Mouse (Mus musculus) stomach, embryonic 14.5 days (tissue): ENCODE results near the gene Cnst. TPM values are rescaled to one million over a fixed set of nuclear protein-coding genes. Genes with fewer than 3 reads are reported as not detected.
"Not testable (repeated sequence)": the region's sequence is repeated elsewhere in the genome, so short reads cannot be mapped to it uniquely, and the experiment has no call there.

Source experiments
- ATAC-seq: fragments of 200-750 bp; cut with Nextera tagmentation; 2 replicates; pipeline ENCODE4 v1.8.0; 2017; ENCODE audit warnings: low read depth, moderate TSS enrichment; ENCODE audit not compliant: insufficient number of reproducible peaks, insufficient read depth, low FRiP score
- H3K27ac ChIP-seq: fragments of 300-500 bp; sonication (generic); 2 replicates; pipeline ENCODE4 v1.5.1; 2014; ENCODE audit warnings: mild to moderate bottlenecking, low read length, moderate library complexity, mixed read lengths
- H3K27me3 ChIP-seq: fragments of 300-500 bp; sonication (generic); 2 replicates; pipeline ENCODE4 v1.6.1; 2014; ENCODE audit warnings: low read length, control low read depth, mixed read lengths; ENCODE audit not compliant: control insufficient read depth, insufficient read depth
- H3K36me3 ChIP-seq: fragments of 300-500 bp; sonication (generic); 2 replicates; pipeline ENCODE4 v1.6.1; 2014; ENCODE audit warnings: mild to moderate bottlenecking, control low read depth, low read length, moderate library complexity, mixed read lengths; ENCODE audit not compliant: control insufficient read depth, insufficient read depth
- H3K4me1 ChIP-seq: fragments of 300-500 bp; sonication (generic); 2 replicates; pipeline ENCODE4 v1.6.1; 2014; ENCODE audit warnings: low read length, control low read depth, mixed read lengths; ENCODE audit not compliant: control insufficient read depth, insufficient read depth
- H3K4me2 ChIP-seq: fragments of 300-500 bp; sonication (generic); replicated peaks from 2 replicates; pipeline ENCODE4 v1.6.1; 2014; ENCODE audit warnings: low read depth, low read length, control low read depth
- H3K4me3 ChIP-seq: fragments of 300-500 bp; sonication (generic); 2 replicates; pipeline ENCODE4 v1.5.1; 2014; ENCODE audit warnings: low read depth, low read length, control low read depth
- H3K9ac ChIP-seq: fragments of 300-500 bp; sonication (generic); replicated peaks from 2 replicates; pipeline ENCODE4 v1.6.1; 2014; ENCODE audit warnings: low read depth, mild to moderate bottlenecking, control low read depth, low read length, moderate library complexity, mixed read lengths
- H3K9me3 ChIP-seq: fragments of 300-500 bp; sonication (generic); 2 replicates; pipeline ENCODE4 v1.6.1; 2016; ENCODE audit warnings: low read depth, low read length, control low read depth; ENCODE audit not compliant: control insufficient read depth
- WGBS: fragments of 180-500 bp; shearing (Covaris S2); extraction: QIAGEN DNeasy Blood & Tissue Kit; methylation state at CpG from one replicate; pipeline ENCODE4 v1.1.7; 2014; 5-methylcytosine and 5-hydroxymethylcytosine counted together
- polyA plus RNA-seq: library from polyadenylated mRNA; unstranded; fragments of >200 nt; fragmentation: Nextera tagmentation; extraction: Ambion mirVana; gene quantifications from 2 replicates; pipeline ENCODE4 v1.2.1, GENCODE M21; 2014

The Cnst gene
- polyA plus RNA-seq: 15.7 and 17.1 TPM in 2 replicates

DNA sequence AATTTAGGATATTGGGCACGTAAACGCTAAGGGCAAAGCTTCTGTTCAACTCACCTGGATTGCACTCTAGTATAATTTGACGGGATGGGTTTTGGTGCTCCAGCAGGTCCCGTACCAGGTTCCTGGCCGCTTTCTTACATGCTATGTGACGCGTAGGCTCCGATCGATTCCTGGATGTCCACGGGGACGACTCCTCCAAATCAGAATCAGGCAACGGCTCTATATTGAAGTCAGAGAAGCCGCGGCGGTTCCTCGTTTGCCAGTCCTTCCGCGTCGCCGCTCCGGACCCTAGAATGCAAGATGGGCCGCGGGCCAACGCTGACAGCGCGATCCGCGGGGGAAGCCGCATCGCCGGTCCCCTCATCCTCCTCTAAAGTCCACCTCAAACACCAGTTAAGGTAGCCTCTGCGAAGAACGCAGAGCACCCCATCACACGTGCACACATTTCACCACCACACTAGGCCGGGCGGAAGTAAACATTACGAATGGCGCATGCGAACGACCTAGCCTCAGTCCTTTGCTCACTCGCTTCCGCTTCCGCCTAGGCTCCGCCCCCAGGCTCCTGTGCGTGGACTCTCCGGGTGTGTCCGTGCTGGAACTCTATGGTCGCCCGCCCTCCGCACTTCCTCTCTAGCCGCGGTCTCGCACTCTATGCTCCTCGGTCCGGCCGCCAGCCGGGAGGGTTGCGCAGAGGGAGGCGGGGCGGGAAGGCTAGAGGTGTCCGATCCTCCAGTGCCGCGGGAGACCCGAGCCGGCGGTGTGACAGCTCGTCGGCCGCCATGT lies at the start of gene Cnst, which contains the start of gene Tfb2m:
Gene Cnst, plus strand, starts transcription at position 603 of the 783 bp plus-strand sequence.
Gene Tfb2m, minus strand, starts transcription at position 500 of the 783 bp plus-strand sequence.
- under 1% methylated on average over 68 of the region's 69 CpGs for WGBS
- Histone ChIP-seq H3K4me3 (peak within 1 kb of the TSS; percentile 58), H3K27ac (peak within 1 kb of the TSS; percentile 88), H3K4me1 (peaks cover 18% of the 10 kb centered on the region), H3K9ac (peak within 1 kb of the TSS; percentile 49), H3K4me2 (peak within 1 kb of the TSS; percentile 73)
- not testable (repeated sequence) for H3K36me3 ChIP-seq, H3K9me3 ChIP-seq, H3K27me3 ChIP-seq
- peak; percentile 98 for ATAC-seq

DNA sequence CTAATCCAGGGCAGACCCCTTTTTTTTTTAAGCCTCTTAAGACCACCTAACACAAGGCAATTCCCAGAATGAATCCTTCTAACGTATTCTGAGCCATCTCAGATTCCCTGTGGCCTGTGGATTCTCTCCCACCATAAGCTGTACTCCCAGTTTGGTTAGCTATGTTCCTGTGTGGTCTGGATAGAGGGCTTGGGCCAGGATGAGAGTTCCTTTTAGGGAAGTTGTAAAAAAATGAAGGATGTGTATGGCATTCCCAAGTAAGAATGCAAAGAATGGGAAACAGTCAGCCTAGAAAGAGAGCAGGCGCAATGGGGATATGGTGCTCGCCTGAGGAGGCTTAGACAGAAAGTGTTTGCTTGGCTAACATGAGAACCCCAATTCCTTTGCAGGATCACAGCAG lies 46.9 kb upstream of the Cnst start:
- H3K9ac ChIP-seq: no peak overlapping the region
- 45% methylated on average over 3 of the region's 3 CpGs for WGBS
- H3K4me1 ChIP-seq: no peaks in the 10 kb centered on the region
- peak; percentile 25; the same call in 1 of the 2 replicates for ATAC-seq
- H3K4me2 ChIP-seq: no peak overlapping the region
- no peaks in the 10 kb centered on the region for H3K27me3 ChIP-seq
- 0 out of 2 replicates have a peak overlapping the region, but pooled peaks have one; percentile 22 for H3K27ac ChIP-seq
- no peaks in the 10 kb centered on the region for H3K36me3 ChIP-seq
- no peaks in the 10 kb centered on the region for H3K9me3 ChIP-seq
- no peak overlapping the region for H3K4me3 ChIP-seq

DNA sequence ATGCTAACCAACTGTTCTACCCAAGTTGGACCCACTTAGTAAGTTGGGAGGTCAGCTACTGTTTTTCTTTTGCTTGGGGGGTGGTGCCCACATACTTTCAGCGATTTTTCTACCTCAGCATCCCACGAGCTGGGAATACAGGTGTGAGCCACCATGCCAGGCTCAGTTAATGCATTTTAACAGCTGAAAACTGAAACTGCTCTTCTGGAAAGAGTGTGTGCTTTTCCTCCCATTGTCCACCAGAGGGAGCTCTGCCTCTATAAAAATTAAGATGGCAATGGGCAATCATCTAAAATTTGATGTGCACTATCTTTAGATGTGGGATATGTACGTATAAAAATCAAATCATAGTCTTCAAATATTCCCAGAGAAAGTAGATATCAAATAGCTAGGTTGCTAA lies 43.6 kb upstream of the Cnst start:
- H3K27ac ChIP-seq: no peak overlapping the region
- H3K9ac ChIP-seq: no peak overlapping the region
- 16% methylated on average over 3 of the region's 3 CpGs for WGBS
- no peaks in the 10 kb centered on the region for H3K27me3 ChIP-seq
- H3K4me3 ChIP-seq: no peak overlapping the region
- H3K9me3 ChIP-seq: no peaks in the 10 kb centered on the region
- no peaks in the 10 kb centered on the region for H3K36me3 ChIP-seq
- no peaks in the 10 kb centered on the region for H3K4me1 ChIP-seq
- no peak overlapping the region for H3K4me2 ChIP-seq
- no peak for ATAC-seq

DNA sequence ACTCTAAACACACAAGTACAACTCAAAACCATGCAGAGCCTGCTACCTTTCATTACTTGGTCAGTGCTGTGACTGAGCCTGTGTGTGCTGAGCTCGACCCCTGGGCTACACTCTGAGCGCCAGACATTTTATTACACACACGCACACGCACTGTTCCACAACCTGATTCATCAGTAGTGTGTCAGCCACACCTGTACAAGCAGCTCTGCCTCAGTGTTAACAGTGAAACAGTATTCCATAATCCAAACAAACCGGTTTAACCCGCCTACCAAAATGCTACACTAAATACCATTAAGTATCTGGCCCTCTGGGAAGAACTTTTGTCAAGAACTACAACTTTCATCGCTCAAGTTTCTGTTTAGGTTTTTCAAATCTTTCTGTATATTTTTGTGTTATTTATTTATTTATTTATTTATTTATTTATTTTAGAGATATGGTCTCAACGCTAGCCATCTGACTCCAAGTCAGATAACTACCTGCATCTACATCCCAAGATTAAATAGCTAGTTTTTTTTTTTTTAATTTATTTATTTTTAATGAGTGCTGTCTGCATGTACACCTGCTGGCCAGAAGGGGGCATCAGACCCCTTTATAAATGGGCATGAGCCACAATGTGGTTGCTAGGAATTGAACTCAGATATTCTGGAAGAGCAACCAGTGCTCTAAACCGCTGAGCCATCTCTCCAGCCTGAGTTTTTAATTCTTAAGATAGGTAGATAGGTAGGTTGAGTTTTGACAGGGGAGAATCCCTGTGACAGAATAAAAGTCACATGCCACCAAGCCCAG lies 39.4 kb upstream of the Cnst start:
- WGBS: 50% methylated on average over 9 of the region's 9 CpGs

GRCm38 (mm10) chr1:179510546-179511340 lies 35.4 kb upstream of the Cnst start:
- 86% methylated on average over 13 of the region's 13 CpGs for WGBS
- Histone ChIP-seq H3K36me3 (no peaks in the 10 kb centered on the region), H3K4me3 (no peak overlapping the region), H3K9ac (no peak overlapping the region), H3K9me3 (no peaks in the 10 kb centered on the region), H3K4me2 (no peak overlapping the region), H3K4me1 (no peaks in the 10 kb centered on the region), H3K27me3 (no peaks in the 10 kb centered on the region), H3K27ac (no peak overlapping the region)
- no peak for ATAC-seq

More for the DNA sequence above, 39.4 kb upstream of the Cnst start:
- Histone ChIP-seq H3K4me2 (no peak overlapping the region), H3K27me3 (no peaks in the 10 kb centered on the region), H3K4me3 (no peak overlapping the region), H3K9me3 (no peaks in the 10 kb centered on the region), H3K4me1 (no peaks in the 10 kb centered on the region), H3K36me3 (no peaks in the 10 kb centered on the region), H3K27ac (no peak overlapping the region), H3K9ac (no peak overlapping the region)
- ATAC-seq: no peak

GRCm38 (mm10) chr1:179511895-179512294 lies 34.3 kb upstream of the Cnst start:
- Histone ChIP-seq H3K4me2 (no peak overlapping the region), H3K9ac (no peak overlapping the region), H3K4me1 (0 out of 2 replicates have a peak, but pooled peaks cover 4% of the 10 kb centered on the region), H3K9me3 (no peaks in the 10 kb centered on the region), H3K36me3 (no peaks in the 10 kb centered on the region), H3K4me3 (no peak overlapping the region), H3K27ac (no peak overlapping the region), H3K27me3 (no peaks in the 10 kb centered on the region)
- no peak for ATAC-seq
- WGBS: 75% methylated on average over 7 of the region's 7 CpGs

GRCm38 (mm10) chr1:179516941-179517712 lies 29.0 kb upstream of the Cnst start:
- WGBS: 2% methylated on average over 21 of the region's 21 CpGs

More at GRCm38 (mm10) chr1:179516941-179517712, 29.0 kb upstream of the Cnst start:
- Histone ChIP-seq H3K9me3 (no peaks in the 10 kb centered on the region), H3K4me3 (peak overlapping the region; percentile 69), H3K27me3 (no peaks in the 10 kb centered on the region), H3K36me3 (no peaks in the 10 kb centered on the region), H3K27ac (peak overlapping the region; percentile 28; the same call in 1 of the 2 replicates), H3K4me2 (peak overlapping the region; percentile 83), H3K4me1 (0 out of 2 replicates have a peak, but pooled peaks cover 4% of the 10 kb centered on the region), H3K9ac (peak overlapping the region; percentile 76)
- peak; percentile 61; the same call in 1 of the 2 replicates for ATAC-seq
